Mouse (Mus musculus) liver, postnatal 0 days (tissue): ENCODE measurements around the gene Col4a2. TPM values are rescaled to one million over a fixed set of nuclear protein-coding genes. Genes with fewer than 3 reads are reported as not detected.

Experiments used
- ATAC-seq: fragments of 200-750 bp; cut with Nextera tagmentation; 2 replicates; pipeline ENCODE4 v1.8.0; 2017; ENCODE audit warnings: mild to moderate bottlenecking, moderate library complexity
- DNase-seq: peaks from one replicate; pipeline ENCODE4 v3.0.0-alpha.2; 2016
- H3K27ac ChIP-seq: fragments of 300-500 bp; sonication (generic); 2 replicates; pipeline ENCODE4 v1.5.1; 2014; ENCODE audit warnings: antibody characterized with exemption, moderate library complexity, mild to moderate bottlenecking, low read depth
- H3K27me3 ChIP-seq: fragments of 300-500 bp; sonication (generic); 2 replicates; pipeline ENCODE4 v1.6.1; 2014; ENCODE audit warnings: low read length, control low read depth, mixed read lengths; ENCODE audit not compliant: insufficient read depth
- H3K36me3 ChIP-seq: fragments of 300-500 bp; sonication (generic); replicated peaks from 2 replicates; pipeline ENCODE4 v1.6.1; 2014; ENCODE audit warnings: mild to moderate bottlenecking, control low read depth, low read length, moderate library complexity, mixed read lengths; ENCODE audit not compliant: insufficient read depth
- H3K4me1 ChIP-seq: fragments of 300-500 bp; sonication (generic); 2 replicates; pipeline ENCODE4 v1.6.1; 2014; ENCODE audit warnings: antibody characterized with exemption, mild to moderate bottlenecking, control low read depth; ENCODE audit not compliant: insufficient read depth
- H3K4me2 ChIP-seq: fragments of 300-500 bp; sonication (generic); 2 replicates; pipeline ENCODE4 v1.6.1; 2014; ENCODE audit warnings: low read depth, mild to moderate bottlenecking, low read length, moderate library complexity, mixed read lengths
- H3K4me3 ChIP-seq: fragments of 300-500 bp; sonication (generic); 2 replicates; pipeline ENCODE4 v1.5.1; 2014; ENCODE audit warnings: low read depth, low read length
- H3K9ac ChIP-seq: fragments of 300-500 bp; sonication (generic); replicated peaks from 2 replicates; pipeline ENCODE4 v1.6.1; 2014; ENCODE audit warnings: mild to moderate bottlenecking, moderate library complexity
- H3K9me3 ChIP-seq: fragments of 300-500 bp; sonication (generic); 2 replicates; pipeline ENCODE4 v1.6.1; 2016; ENCODE audit warnings: mild to moderate bottlenecking, control low read depth, low read length, mixed read lengths
- CTCF ChIP-seq: sonication (generic); IDR thresholded peaks from 2 replicates; pipeline ENCODE4 v1.5.1; 2016; ENCODE audit warnings: antibody characterized with exemption, low read depth
- EP300 ChIP-seq: IDR thresholded peaks from 2 replicates; pipeline ENCODE4 v1.6.1; 2016; ENCODE audit warnings: antibody characterized with exemption, low read depth, mild to moderate bottlenecking
- WGBS: fragments of 180-500 bp; shearing (Covaris S2); extraction: QIAGEN DNeasy Blood & Tissue Kit; methylation state at CpG from one replicate; pipeline ENCODE4 v1.1.7; 2014; ENCODE audit not compliant: insufficient replicate concordance; 5-methylcytosine and 5-hydroxymethylcytosine counted together
- polyA plus RNA-seq: library from polyadenylated mRNA; unstranded; fragments of >200 nt; fragmentation: Nextera tagmentation; extraction: Ambion mirVana; gene quantifications from 2 replicates; pipeline ENCODE4 v1.2.1, GENCODE M21; 2015

The Col4a2 gene
- polyA plus RNA-seq, 1 experiment from 2014 or later, result 9.7 TPM

GRCm38 (mm10) chr8:11445790-11446189, 133.2 kb downstream of the Col4a2 start:
- 86% methylated on average over 13 of the region's 13 CpGs for WGBS

GRCm38 (mm10) chr8:11447910-11448570, 135.4 kb downstream of the Col4a2 start:
- peaks cover 13% of the 10 kb centered on the region for H3K4me1 ChIP-seq
- H3K4me3 ChIP-seq, result no peak overlapping the region
- TF ChIP-seq CTCF, result no peak
- TF ChIP-seq EP300, result no peak
- ATAC-seq (no peak), DNase-seq (no peak)
- 86% methylated on average over 23 of the region's 23 CpGs for WGBS
- H3K9me3 ChIP-seq, result no peaks in the 10 kb centered on the region
- H3K36me3 ChIP-seq, result peaks cover 2% of the 10 kb centered on the region
- H3K9ac ChIP-seq, result no peak overlapping the region
- H3K27me3 ChIP-seq, result no peaks in the 10 kb centered on the region
- H3K27ac ChIP-seq, result no peak overlapping the region
- H3K4me2 ChIP-seq, result no peak overlapping the region

More at GRCm38 (mm10) chr8:11445790-11446189, 133.2 kb downstream of the Col4a2 start:
- no peak for DNase-seq
- Histone ChIP-seq H3K4me3 (no peak overlapping the region), H3K4me1 (peaks cover under 1% of the 10 kb centered on the region; the same call in 1 of the 2 replicates), H3K9me3 (no peaks in the 10 kb centered on the region), H3K9ac (no peak overlapping the region), H3K4me2 (no peak overlapping the region), H3K36me3 (peaks cover 2% of the 10 kb centered on the region), H3K27ac (no peak overlapping the region), H3K27me3 (no peaks in the 10 kb centered on the region)
- TF ChIP-seq CTCF, result no peak
- no peak for ATAC-seq

- no peaks in the 10 kb centered on the region for H3K9me3 ChIP-seq
- no peak overlapping the region for H3K9ac ChIP-seq
- peaks cover 13% of the 10 kb centered on the region for H3K4me1 ChIP-seq
- TF ChIP-seq EP300, result no peak
- peak; percentile 78 for TF ChIP-seq CTCF
- WGBS, result 28% methylated on average over 8 of the region's 8 CpGs
- H3K4me2 ChIP-seq, result no peak overlapping the region
- DNase-seq (peak; percentile 37), ATAC-seq (peak; percentile 70)
- H3K36me3 ChIP-seq, result peaks cover 6% of the 10 kb centered on the region
- H3K27me3 ChIP-seq, result no peaks in the 10 kb centered on the region
- H3K4me3 ChIP-seq, result no peak overlapping the region
- no peak overlapping the region for H3K27ac ChIP-seq
Measured at GRCm38 (mm10) chr8:11450184-11451113, 137.8 kb downstream of the Col4a2 start.

- Histone ChIP-seq H3K4me3 (no peak overlapping the region), H3K27ac (peak overlapping the region; percentile 57), H3K9me3 (no peaks in the 10 kb centered on the region), H3K4me2 (no peak overlapping the region), H3K36me3 (peaks cover 6% of the 10 kb centered on the region; the same call in 1 of the 2 replicates), H3K27me3 (no peaks in the 10 kb centered on the region), H3K9ac (no peak overlapping the region), H3K4me1 (peaks cover 14% of the 10 kb centered on the region)
- TF ChIP-seq EP300 (no peak), CTCF (no peak)
- no peak for DNase-seq
- ATAC-seq, result no peak
- 78% methylated on average over 1 of the region's 1 CpGs for WGBS
Measured at GRCm38 (mm10) chr8:11452152-11452551, 139.5 kb downstream of the Col4a2 start.

GRCm38 (mm10) chr8:11452559-11452958, 140.0 kb downstream of the Col4a2 start:
- peak; percentile 25; the same call in 1 of the 2 replicates for TF ChIP-seq EP300
- no peak for TF ChIP-seq CTCF
- Histone ChIP-seq H3K27me3 (no peaks in the 10 kb centered on the region), H3K9me3 (no peaks in the 10 kb centered on the region), H3K4me3 (no peak overlapping the region), H3K36me3 (peaks cover 6% of the 10 kb centered on the region; the same call in 1 of the 2 replicates), H3K4me2 (peak overlapping the region; percentile 22; the same call in 1 of the 2 replicates), H3K27ac (peak overlapping the region; percentile 57), H3K4me1 (peaks cover 18% of the 10 kb centered on the region), H3K9ac (no peak overlapping the region)
- ATAC-seq (peak; percentile 40; the same call in 1 of the 2 replicates), DNase-seq (no peak)
- 37% methylated on average over 3 of the region's 3 CpGs for WGBS

GRCm38 (mm10) chr8:11452974-11453373, 140.4 kb downstream of the Col4a2 start:
- Histone ChIP-seq H3K36me3 (peaks cover 6% of the 10 kb centered on the region; the same call in 1 of the 2 replicates), H3K9ac (no peak overlapping the region), H3K27ac (peak overlapping the region; percentile 40), H3K4me2 (peak overlapping the region; percentile 22; the same call in 1 of the 2 replicates), H3K9me3 (no peaks in the 10 kb centered on the region), H3K4me1 (peaks cover 21% of the 10 kb centered on the region), H3K4me3 (no peak overlapping the region), H3K27me3 (no peaks in the 10 kb centered on the region)
- no peak for TF ChIP-seq EP300
- no peak for TF ChIP-seq CTCF
- DNase-seq, result no peak
- WGBS, result 39% methylated on average over 4 of the region's 4 CpGs
- ATAC-seq, result no peak
